Mouse (Mus musculus) intestine, postnatal 0 days (tissue): Measurements from ENCODE around the gene Galc. TPM values are rescaled to one million over a fixed set of nuclear protein-coding genes. Genes with fewer than 3 reads are reported as not detected.

ENCODE experiments used
- ATAC-seq: fragments of 200-750 bp; cut with Nextera tagmentation; 2 replicates; pipeline ENCODE4 v1.8.0; 2017; ENCODE audit warnings: mild to moderate bottlenecking, moderate TSS enrichment, moderate library complexity
- H3K27ac ChIP-seq: fragments of 300-500 bp; sonication (generic); 2 replicates; pipeline ENCODE4 v1.5.1; 2014; ENCODE audit warnings: mild to moderate bottlenecking, low read depth, low read length, moderate library complexity
- H3K27me3 ChIP-seq: fragments of 300-500 bp; sonication (generic); replicated peaks from 2 replicates; pipeline ENCODE4 v1.6.1; 2014; ENCODE audit warnings: low read length, mixed read lengths; ENCODE audit not compliant: control insufficient read depth, insufficient read depth
- H3K36me3 ChIP-seq: fragments of 300-500 bp; sonication (generic); 2 replicates; pipeline ENCODE4 v1.6.1; 2014; ENCODE audit warnings: mild to moderate bottlenecking, moderate library complexity; ENCODE audit not compliant: control insufficient read depth, insufficient read depth
- H3K4me1 ChIP-seq: fragments of 300-500 bp; sonication (generic); replicated peaks from 2 replicates; pipeline ENCODE4 v1.6.1; 2014; ENCODE audit warnings: antibody characterized with exemption, low read length, mixed read lengths; ENCODE audit not compliant: control insufficient read depth, insufficient read depth
- H3K4me2 ChIP-seq: fragments of 300-500 bp; sonication (generic); replicated peaks from 2 replicates; pipeline ENCODE4 v1.6.1; 2014; ENCODE audit warnings: low read depth, mild to moderate bottlenecking, moderate library complexity
- H3K4me3 ChIP-seq: fragments of 300-500 bp; sonication (generic); 2 replicates; pipeline ENCODE4 v1.5.1; 2014; ENCODE audit warnings: low read depth, low read length
- H3K9ac ChIP-seq: fragments of 300-500 bp; sonication (generic); 2 replicates; pipeline ENCODE4 v1.6.1; 2014; ENCODE audit warnings: mild to moderate bottlenecking, low read depth, low read length
- H3K9me3 ChIP-seq: fragments of 300-500 bp; sonication (generic); 2 replicates; pipeline ENCODE4 v1.6.1; 2016; ENCODE audit warnings: mixed run types; ENCODE audit not compliant: control insufficient read depth
- CTCF ChIP-seq: sonication (generic); IDR thresholded peaks from 2 replicates; pipeline ENCODE4 v1.5.1; 2016; ENCODE audit warnings: low read depth, mild to moderate bottlenecking, control low read depth, antibody characterized with exemption, moderate library complexity
- WGBS: fragments of 180-500 bp; shearing (Covaris S2); extraction: QIAGEN DNeasy Blood & Tissue Kit; methylation state at CpG from one replicate; pipeline ENCODE4 v1.1.7; 2014; 5-methylcytosine and 5-hydroxymethylcytosine counted together
- polyA plus RNA-seq: library from polyadenylated mRNA; unstranded; fragments of >200 nt; fragmentation: Nextera tagmentation; extraction: Ambion mirVana; gene quantifications from 2 replicates; pipeline ENCODE4 v1.2.1, GENCODE M21; 2015

Galc gene
- polyA plus RNA-seq, 1 experiment from 2014 or later = 13.1 TPM

GRCm38 (mm10) chr12:98290475-98290874 is 31.2 kb upstream of the Galc start:
- no peak overlapping the region for H3K27ac ChIP-seq
- no peak overlapping the region for H3K4me3 ChIP-seq
- no peak overlapping the region for H3K4me2 ChIP-seq
- no peaks in the 10 kb centered on the region for H3K27me3 ChIP-seq
- WGBS = 71% methylated on average over 3 of the region's 3 CpGs
- TF ChIP-seq CTCF = no peak
- no peak overlapping the region for H3K9ac ChIP-seq
- ATAC-seq = no peak
- no peaks in the 10 kb centered on the region for H3K36me3 ChIP-seq
- H3K4me1 ChIP-seq = no peaks in the 10 kb centered on the region
- no peaks in the 10 kb centered on the region for H3K9me3 ChIP-seq

- 82% methylated on average over 3 of the region's 3 CpGs for WGBS
- no peak overlapping the region for H3K9ac ChIP-seq
- H3K4me1 ChIP-seq = no peaks in the 10 kb centered on the region
- TF ChIP-seq CTCF = no peak
- H3K4me3 ChIP-seq = no peak overlapping the region
- no peaks in the 10 kb centered on the region for H3K27me3 ChIP-seq
- ATAC-seq = no peak
- no peak overlapping the region for H3K27ac ChIP-seq
- H3K36me3 ChIP-seq = no peaks in the 10 kb centered on the region
- no peaks in the 10 kb centered on the region for H3K9me3 ChIP-seq
- H3K4me2 ChIP-seq = no peak overlapping the region
These were observed 25.2 kb upstream of the Galc start for GRCm38 (mm10) chr12:98284477-98284876.

GRCm38 (mm10) chr12:98283487-98283860 is 24.2 kb upstream of the Galc start:
- peak; percentile 39; the same call in 1 of the 2 replicates for TF ChIP-seq CTCF
- Histone ChIP-seq H3K4me2 (no peak overlapping the region), H3K27ac (no peak overlapping the region), H3K4me3 (no peak overlapping the region), H3K9ac (no peak overlapping the region), H3K36me3 (no peaks in the 10 kb centered on the region), H3K4me1 (no peaks in the 10 kb centered on the region), H3K9me3 (no peaks in the 10 kb centered on the region), H3K27me3 (no peaks in the 10 kb centered on the region)
- ATAC-seq = no peak
- 64% methylated on average over 3 of the region's 3 CpGs for WGBS

- Histone ChIP-seq H3K4me2 (no peak overlapping the region), H3K27ac (no peak overlapping the region), H3K9me3 (no peaks in the 10 kb centered on the region), H3K27me3 (no peaks in the 10 kb centered on the region), H3K4me3 (no peak overlapping the region), H3K9ac (no peak overlapping the region), H3K4me1 (no peaks in the 10 kb centered on the region), H3K36me3 (no peaks in the 10 kb centered on the region)
- no peak for ATAC-seq
- WGBS = 74% methylated on average over 14 of the region's 14 CpGs
- no peak for TF ChIP-seq CTCF
These were observed 23.7 kb upstream of the Galc start for GRCm38 (mm10) chr12:98282776-98283486.

DNA sequence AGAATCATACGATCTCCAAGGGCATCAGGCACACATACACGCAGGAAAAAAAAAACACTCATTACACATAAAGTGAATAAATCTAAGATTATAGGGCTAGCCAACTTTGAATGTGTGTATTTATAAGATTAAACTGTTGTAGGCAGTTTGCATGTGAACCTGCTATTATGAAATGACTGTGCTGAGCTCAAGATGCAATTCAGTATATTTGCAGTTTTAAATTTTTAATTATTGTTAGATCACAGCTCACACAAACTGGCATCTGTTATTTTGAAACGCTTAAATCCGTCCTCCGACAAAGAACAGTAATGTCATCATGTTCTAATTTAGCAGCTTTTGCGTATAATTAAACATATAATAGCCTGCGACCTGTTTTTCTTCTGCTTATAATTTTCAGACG is 21.7 kb upstream of the Galc start:
- TF ChIP-seq CTCF = no peak

GRCm38 (mm10) chr12:98280530-98280929 is 21.3 kb upstream of the Galc start:
- Histone ChIP-seq H3K4me3 (no peak overlapping the region), H3K9ac (no peak overlapping the region), H3K4me1 (no peaks in the 10 kb centered on the region), H3K27ac (no peak overlapping the region), H3K27me3 (no peaks in the 10 kb centered on the region), H3K36me3 (no peaks in the 10 kb centered on the region), H3K9me3 (no peaks in the 10 kb centered on the region), H3K4me2 (no peak overlapping the region)
- ATAC-seq = no peak
- TF ChIP-seq CTCF = peak; percentile 87
- WGBS = 32% methylated on average over 5 of the region's 5 CpGs

More for the DNA sequence above, 21.7 kb upstream of the Galc start:
- Histone ChIP-seq H3K4me2 (no peak overlapping the region), H3K4me3 (no peak overlapping the region), H3K9ac (no peak overlapping the region), H3K4me1 (no peaks in the 10 kb centered on the region), H3K9me3 (no peaks in the 10 kb centered on the region), H3K27ac (no peak overlapping the region), H3K27me3 (no peaks in the 10 kb centered on the region), H3K36me3 (no peaks in the 10 kb centered on the region)
- no peak for ATAC-seq
- 75% methylated on average over 8 of the region's 8 CpGs for WGBS
